Mouse (Mus musculus) testis, postnatal 14 days (tissue): ENCODE data around the gene Rprml.

Experiments used
- DNase-seq: peaks from one replicate; pipeline ENCODE4 v3.0.0; 2021; ENCODE audit warnings: low spot score

Gene Rprml

DNA sequence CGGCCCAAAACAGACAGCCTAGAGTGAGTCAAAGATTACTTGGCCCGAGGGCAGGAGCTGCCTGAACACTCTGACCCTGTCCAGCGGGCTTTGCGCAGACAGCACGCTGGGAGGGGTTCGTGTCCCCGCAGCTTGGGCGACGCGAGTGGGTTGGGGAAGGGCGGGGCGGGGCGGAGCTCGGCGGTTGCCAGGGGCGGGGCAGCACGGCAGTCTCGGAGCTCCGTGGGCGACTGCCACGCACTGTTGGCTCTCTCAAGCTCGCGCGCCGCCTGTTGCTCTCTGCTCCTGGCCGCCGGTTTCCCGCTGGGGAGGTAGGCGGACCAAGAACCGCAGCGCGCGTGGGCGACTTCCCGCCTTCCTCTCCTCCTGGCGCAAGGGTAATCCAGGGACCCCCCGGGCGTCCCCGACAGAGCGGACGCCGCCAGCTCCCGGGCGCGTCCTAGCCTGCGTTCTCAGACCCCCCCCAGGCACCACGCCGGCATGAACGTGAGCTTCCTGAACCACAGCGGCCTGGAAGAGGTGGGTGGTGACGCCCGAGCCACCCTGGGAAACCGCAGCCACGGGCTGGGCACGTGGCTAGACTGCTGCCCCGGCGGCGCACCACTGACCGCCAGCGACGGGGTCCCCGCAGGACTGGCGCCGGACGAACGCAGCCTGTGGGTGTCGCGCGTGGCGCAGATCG, at the start of gene Rprml:
TSS of gene Rprml (plus strand) at position 270 of the 682 bp plus-strand sequence.
- DNase-seq = peak; percentile 39

DNA sequence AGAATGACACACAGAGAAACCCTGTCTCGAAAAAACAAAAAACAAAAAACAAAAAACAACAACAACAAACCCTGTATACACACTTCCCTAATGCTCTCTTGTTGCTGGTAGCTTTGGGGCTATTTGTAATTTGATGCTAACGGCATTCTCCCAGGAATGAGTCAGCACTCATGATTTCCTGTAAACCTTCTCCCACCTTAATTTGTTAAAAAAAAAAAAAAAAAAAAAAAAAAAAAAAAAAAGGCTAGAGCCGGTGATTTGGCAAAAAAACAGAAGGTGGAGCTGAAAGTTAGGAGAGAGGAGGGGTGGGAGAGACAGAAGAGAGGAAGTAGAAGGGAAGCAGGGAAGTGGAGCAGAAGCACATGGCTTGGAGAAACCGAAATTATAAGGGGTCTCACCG, 42.8 kb upstream of the Rprml start:
- DNase-seq = no peak

DNA sequence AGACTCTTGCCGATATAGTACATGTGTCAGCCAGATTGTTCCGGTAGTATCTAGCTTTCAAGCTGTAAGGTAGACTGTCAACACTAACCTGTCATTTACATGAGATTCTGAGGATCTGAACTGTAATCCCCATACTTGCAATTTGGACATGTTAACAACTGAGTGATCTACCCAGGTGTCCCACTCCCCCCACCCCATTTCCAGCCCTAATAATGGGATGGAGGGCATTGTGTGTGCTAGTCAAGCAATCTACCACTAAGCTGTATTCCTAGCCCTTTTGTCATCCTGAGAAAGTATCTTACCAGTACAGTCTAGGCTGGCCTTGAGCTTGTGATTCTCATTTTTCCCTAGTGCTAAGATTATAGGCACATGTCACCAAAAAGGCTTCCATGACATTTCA, 38.6 kb upstream of the Rprml start:
- DNase-seq = no peak

- DNase-seq = no peak
These were observed 28.3 kb upstream of the Rprml start, which contains the start of gene Gm884 for GRCm38 (mm10) chr11:103621040-103621439. Gene Gm884, minus strand, starts transcription at chr11:103621140.

DNA sequence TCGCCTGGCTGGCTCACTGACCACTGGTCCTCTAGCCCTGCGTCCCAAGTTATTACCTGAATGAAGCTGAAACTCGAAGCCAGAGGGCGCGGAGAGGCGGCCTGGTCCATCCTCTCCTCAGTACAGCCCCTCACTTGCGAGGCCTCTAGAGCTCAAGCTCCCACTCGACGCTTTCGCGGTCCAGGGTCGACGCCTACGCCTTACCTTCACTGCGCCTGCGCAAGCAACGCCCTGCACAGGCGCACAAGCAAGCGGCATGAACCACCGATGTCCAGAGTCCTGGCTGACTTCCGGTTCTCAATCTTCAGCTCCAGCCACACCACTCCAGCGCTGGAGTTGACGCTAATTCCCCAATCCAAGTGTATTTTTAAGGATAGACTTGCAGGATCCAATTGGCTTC, 21.9 kb upstream of the Rprml start:
- DNase-seq = peak; percentile 83

DNA sequence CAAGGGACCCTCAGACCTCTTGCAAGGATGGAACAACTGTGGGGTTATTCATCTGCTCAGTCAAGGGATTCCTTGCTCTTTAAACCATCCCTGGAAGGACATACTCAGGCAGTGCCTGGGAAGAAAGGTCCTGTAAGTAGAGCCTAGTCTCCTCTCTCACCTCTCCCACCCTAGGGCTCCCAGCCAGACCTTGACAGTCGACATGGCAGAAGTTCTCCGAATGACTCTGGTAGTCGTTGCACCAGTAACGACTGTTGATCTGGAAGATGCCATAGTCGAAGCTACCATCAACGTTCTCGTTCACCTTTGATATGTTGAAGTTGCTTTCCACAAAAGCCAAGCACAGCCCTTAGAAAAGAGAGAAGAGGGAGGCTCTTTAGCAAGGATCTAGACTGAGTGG, 14.6 kb upstream of the Rprml start:
- DNase-seq = no peak

DNA sequence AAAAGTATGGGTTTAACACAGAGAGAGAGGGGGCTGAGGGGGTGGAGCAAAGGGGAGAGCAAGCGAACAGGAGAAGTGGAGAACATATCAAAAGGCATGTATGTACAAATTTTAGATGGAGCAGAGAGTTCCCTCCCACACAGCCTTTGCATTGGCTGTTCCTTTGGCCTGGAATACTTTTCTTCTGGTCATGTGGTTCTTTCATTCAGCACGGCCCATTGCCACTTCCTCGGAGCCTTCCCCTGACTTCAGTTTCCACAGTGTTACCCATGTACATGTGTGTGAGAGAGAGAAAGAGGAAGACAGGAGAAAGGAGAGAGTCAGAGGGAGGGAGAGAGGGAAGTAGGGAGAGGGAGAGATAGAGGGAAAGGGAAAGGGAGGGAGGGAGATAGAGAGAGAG, 13.9 kb upstream of the Rprml start:
- no peak for DNase-seq

DNA sequence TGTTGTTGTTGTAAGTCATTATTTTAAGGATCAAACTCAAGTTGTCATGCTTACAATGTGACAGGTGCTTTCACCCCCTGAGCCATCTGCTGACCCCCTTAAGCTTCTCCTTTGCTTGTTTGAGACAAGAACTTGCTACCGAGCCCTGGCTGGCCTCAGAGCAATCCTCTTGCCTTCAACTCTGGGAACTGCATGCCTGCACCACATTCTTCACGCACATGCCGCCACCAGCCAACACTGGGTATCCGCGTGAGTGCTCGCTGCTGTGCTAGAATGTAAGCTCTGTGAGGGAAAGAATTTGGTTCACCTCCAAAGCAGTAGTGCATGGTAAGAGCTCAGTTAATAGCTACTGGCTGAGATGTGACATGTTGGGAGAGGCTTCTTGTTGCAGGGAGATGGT, 13.1 kb upstream of the Rprml start:
- no peak for DNase-seq

GRCm38 (mm10) chr11:103638790-103639189, 10.6 kb upstream of the Rprml start, which contains the start of gene Lyzl6:
Gene Lyzl6, minus strand, starts transcription at chr11:103638890.
- no peak for DNase-seq

DNA sequence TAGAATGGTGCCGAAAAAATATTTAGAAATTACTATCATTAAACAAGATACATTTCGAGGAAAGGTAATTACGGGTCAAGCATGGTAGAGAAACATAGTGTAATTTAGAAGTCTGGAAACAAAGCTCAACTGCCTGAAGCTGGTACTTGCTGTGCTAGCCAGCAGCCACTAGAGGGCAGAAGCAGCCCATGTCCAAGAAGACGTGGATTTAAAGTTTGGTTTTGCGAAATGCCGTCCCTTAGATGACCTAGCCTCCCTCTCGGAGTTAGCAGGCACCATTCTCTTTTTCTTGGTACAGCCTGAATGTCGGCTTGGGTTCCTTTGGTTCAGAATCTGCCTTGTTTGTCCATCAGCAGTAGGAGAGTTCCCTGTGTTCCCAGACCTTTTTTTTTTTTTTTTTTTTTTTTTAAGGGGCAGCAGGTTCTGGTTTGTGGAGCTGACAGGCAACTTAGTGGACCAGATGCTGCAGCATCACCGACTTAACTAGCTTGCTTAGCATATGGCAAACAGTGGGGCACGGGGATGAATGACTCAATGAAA, 9.9 kb upstream of the Rprml start:
- peak; percentile 24 for DNase-seq

DNA sequence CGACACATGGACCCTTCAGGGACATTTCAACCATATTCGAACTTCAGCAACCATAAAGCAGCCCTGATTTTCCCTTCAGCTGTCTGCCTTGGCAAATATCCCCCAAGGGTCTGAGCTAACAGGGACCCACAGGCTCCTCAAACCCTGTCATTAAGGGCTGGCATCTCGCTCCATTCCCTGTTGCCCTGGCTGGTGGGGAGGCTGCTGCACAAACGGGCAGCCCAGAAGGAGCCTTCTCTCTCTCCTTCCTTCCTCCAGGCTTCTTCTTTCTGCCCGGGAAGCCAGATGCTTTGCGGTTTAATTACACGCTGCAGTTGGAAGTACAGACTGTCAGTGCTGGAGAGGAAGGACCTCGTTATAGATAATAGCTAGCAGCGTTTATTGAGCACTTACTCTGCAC, 6.2 kb upstream of the Rprml start:
- no peak for DNase-seq

DNA sequence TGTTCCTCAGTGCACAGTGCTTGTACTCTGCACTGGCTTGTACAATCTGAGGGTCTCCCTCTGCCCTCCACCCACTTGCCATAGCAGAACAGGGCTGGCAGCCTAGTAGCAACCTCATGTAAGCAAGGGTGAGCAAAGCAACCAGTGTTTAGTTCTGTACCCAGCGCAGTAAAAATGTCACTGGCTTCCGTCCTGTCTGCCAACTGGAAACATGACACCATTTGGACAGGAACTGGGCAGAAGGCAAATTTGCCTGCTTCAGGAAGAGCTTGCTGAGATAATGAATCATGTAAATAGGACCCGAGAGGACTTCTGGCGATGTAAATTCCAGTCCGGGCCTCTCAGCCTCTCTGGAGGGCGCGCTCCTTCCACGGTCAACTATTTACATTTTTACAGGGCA, 3.6 kb upstream of the Rprml start:
- DNase-seq = no peak

DNA sequence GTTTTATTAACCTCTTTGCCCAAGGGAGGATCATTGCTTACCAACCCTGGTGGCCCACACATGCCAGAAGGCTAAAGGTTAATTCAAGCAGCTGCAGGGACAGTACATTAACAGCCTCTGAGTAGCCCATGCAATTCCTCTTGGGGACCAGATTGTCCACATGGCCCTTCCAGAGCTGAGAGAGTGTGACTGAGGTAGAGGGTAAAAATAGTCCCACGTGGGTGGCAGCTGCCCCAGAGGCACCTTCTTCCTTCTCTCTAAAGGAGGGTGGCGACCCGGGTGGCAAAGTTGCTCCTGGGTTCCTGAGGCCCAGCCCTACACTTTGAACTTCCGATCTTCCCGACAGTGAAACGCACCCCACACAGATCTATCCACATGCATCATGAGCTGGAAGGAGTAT, 3.1 kb upstream of the Rprml start:
- DNase-seq = no peak

GRCm38 (mm10) chr11:103647921-103648620, 1.3 kb upstream of the Rprml start:
- peak; percentile 37 for DNase-seq

GRCm38 (mm10) chr11:103648656-103649055, 714 bp upstream of the Rprml start:
- peak; percentile 22 for DNase-seq

DNA sequence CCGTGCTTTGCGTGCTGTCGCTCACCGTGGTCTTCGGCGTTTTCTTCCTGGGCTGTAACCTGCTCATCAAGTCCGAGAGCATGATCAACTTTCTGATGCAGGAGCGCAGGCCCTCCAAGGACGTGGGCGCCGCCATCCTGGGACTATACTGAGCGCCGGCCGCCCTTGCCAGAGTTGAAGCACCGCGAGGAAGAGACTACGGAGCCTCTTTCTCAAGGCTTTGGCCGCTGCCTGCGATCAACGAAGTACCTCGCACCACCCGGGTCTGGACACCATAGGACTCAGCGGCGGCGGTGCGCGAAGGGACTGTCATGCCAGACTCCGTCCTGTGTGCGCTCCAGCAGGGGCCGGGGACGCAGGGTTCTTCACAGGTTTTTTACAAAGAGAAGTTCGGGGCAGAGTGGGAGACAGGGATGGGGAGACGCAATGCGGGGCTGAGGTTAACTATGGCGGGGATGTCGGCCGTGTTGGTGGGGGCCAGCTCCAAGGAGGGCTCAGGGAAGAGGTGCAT, 668 bp downstream of the Rprml start:
- no peak for DNase-seq

DNA sequence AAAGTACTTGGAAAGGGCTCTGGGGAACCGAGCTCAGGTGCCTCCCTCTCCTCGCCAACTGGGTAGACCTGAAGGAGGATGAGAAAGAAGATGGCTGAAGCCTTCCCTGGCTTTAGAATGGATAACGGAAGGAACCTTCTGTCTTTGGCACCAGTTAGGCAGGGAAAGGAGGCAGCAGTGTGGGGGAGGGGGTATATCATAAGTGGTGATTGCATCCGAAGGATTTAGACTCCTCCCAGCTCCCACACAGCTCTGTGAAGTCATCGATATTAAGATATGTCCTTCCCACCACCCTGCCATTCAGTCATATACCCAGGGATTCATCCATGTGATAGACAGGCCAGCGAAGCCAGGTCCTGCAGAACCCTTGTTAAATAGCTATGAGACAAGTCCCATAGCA, 2.1 kb downstream of the Rprml start:
- no peak for DNase-seq

DNA sequence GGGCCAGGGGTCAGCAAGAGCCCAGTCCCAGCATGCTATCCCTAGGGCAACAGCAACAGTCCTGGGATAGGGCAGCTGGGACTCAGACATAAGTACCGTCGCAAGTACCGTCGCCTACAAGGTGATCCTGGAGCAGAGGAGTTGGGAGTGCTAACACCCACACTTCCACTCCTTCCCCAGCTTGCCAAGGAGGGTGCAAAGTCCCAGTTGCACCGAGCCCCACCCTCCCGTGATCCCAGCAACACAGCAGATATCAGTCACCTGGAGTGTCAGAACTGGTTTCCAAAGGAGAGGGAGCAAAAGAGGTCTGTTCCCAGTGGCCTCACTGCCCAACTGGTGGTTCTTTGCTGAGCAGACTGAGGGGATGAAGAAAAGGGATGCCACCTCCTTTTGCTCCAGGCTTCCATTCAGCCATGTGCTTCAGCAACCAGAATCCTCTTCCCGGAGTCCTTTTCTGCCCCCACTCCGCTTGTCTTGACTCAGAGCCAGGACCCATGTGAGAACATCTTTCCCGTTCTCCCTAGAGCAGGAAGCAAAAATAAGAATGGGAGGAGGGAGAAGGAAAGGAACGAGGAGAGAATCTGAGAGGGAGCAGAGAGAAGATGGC, 4.1 kb downstream of the Rprml start:
- DNase-seq = no peak

GRCm38 (mm10) chr11:103656520-103656919, 7.2 kb downstream of the Rprml start:
- peak; percentile 26 for DNase-seq

GRCm38 (mm10) chr11:103658189-103658588, 8.8 kb downstream of the Rprml start:
- no peak for DNase-seq

DNA sequence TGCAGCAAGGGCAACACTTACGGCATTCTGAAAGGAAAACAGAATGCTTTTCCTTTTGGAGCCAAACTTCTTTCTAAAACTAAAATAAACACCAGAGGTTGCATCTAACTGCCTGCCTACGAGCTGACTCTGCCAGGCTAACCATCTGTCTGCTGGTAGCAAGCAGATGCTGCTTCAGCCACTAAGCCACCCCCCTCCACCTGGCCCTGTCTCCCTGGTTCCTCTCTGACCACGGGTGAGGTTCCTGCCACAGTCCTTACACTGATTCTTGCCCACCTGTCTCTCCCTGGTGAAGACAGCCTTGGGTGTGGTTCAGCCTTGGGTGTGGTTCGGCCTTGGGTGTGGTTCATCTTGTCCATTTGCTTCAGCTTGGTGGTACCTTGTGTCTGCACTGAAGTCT, 12.5 kb downstream of the Rprml start:
- no peak for DNase-seq

- DNase-seq = no peak
These were observed 13.2 kb downstream of the Rprml start for GRCm38 (mm10) chr11:103662546-103662945.

DNA sequence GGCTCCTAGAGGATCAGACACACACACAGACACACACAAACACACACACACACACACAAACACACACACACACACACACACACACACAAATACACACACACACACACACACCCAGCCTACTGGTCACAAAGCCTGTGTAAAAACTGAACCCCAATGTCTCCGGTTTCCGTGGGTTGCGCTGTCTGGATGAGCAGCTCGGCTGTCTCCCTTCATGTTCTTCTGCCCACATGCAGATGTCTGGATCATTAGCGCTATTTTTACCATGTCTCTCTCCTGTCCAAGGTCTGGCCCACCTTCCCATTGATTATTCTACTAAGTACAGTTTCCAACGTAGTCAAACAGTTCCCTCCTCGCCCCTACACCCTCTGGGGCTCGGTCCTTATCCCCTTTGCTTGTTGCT, 13.7 kb downstream of the Rprml start:
- no peak for DNase-seq
